Mouse (Mus musculus) myocyte (in vitro differentiated cells): ENCODE results near the gene Aim2.

Source experiments
- E2F4 ChIP-seq: IDR thresholded peaks from one replicate; pipeline ENCODE4 v1.6.1; 2011; ENCODE audit warnings: mild to moderate bottlenecking, control low read depth, moderate library complexity; ENCODE audit not compliant: insufficient read depth
- MYOD1 ChIP-seq, 3 experiments: IDR thresholded peaks; one replicate each; pipeline ENCODE4 v1.6.1; 2011; ENCODE audit warnings: control low read depth in 2 of 3, low read depth in 2 of 3, mild to moderate bottlenecking in 2 of 3, moderate library complexity in 1 of 3; ENCODE audit not compliant: insufficient read length in 2 of 3, control insufficient read depth in 1 of 3
- POLR2A ChIP-seq: IDR thresholded peaks from one replicate; pipeline ENCODE4 v1.6.1; 2011; ENCODE audit warnings: low read depth, mild to moderate bottlenecking, control low read depth, moderate library complexity; ENCODE audit not compliant: insufficient read length
- USF1 ChIP-seq: IDR thresholded peaks from one replicate; pipeline ENCODE4 v1.6.1; 2011; ENCODE audit warnings: low read depth, mild to moderate bottlenecking, control low read depth, moderate library complexity

DNA sequence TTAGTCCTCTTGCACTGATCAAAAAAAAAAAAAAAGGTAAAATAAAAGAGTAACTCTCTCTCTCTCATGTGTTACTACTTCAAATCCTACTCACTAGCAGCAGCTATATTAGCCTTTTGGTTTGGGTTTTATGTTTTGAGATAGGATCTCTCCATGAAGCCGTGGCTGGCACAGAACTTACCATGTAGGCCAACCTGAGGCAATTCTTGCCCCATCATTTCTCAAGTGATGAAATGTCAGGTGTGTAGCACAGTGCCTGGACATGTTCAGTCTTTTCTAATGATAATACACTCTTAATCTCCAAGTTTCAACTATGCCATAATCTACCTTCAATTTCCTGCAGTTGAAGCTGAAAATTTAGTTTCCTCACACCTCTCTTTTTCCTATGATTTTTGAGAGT, 92.4 kb downstream of the Aim2 start:
- TF ChIP-seq USF1 (no peak), MYOD1 (IDR thresholded peaks at IDR 0.05; ENCODE audit: control insufficient read depth in 1 of 3, insufficient read length in 2 of 3, low read depth in 2 of 3) (no peak), POLR2A (no peak), E2F4 (no peak)
